Mouse (Mus musculus) intestine, embryonic 16.5 days (tissue): ENCODE data around the gene Col11a2. TPM values are rescaled to one million over a fixed set of nuclear protein-coding genes. Genes with fewer than 3 reads are reported as not detected.
"Not testable (repeated sequence)": the region's sequence is repeated elsewhere in the genome, so short reads cannot be mapped to it uniquely, and the experiment has no call there.

Experiments
- ATAC-seq: fragments of 200-750 bp; cut with Nextera tagmentation; 2 replicates; pipeline ENCODE4 v1.8.0; 2017; ENCODE audit warnings: moderate TSS enrichment, moderate library complexity
- H3K27ac ChIP-seq: fragments of 300-500 bp; sonication (generic); 2 replicates; pipeline ENCODE4 v1.5.1; 2014; ENCODE audit warnings: mild to moderate bottlenecking, low read length
- H3K27me3 ChIP-seq: fragments of 300-500 bp; sonication (generic); replicated peaks from 2 replicates; pipeline ENCODE4 v1.6.1; 2014; ENCODE audit warnings: low read length, control low read depth, mixed read lengths; ENCODE audit not compliant: control insufficient read depth, insufficient read depth
- H3K36me3 ChIP-seq: fragments of 300-500 bp; sonication (generic); 2 replicates; pipeline ENCODE4 v1.6.1; 2014; ENCODE audit warnings: low read length, control low read depth; ENCODE audit not compliant: control insufficient read depth, insufficient read depth
- H3K4me1 ChIP-seq: fragments of 300-500 bp; sonication (generic); 2 replicates; pipeline ENCODE4 v1.6.1; 2014; ENCODE audit warnings: low read length, control low read depth, mixed read lengths; ENCODE audit not compliant: control insufficient read depth, insufficient read depth
- H3K4me2 ChIP-seq: fragments of 300-500 bp; sonication (generic); 2 replicates; pipeline ENCODE4 v1.6.1; 2014; ENCODE audit warnings: low read depth, low read length, control low read depth
- H3K4me3 ChIP-seq: fragments of 300-500 bp; sonication (generic); 2 replicates; pipeline ENCODE4 v1.5.1; 2014; ENCODE audit warnings: mild to moderate bottlenecking, low read length
- H3K9ac ChIP-seq: fragments of 300-500 bp; sonication (generic); 2 replicates; pipeline ENCODE4 v1.6.1; 2014; ENCODE audit warnings: low read depth, low read length
- H3K9me3 ChIP-seq: fragments of 300-500 bp; sonication (generic); 2 replicates; pipeline ENCODE4 v1.6.1; 2016; ENCODE audit warnings: low read length, control low read depth; ENCODE audit not compliant: control insufficient read depth
- WGBS: fragments of 180-500 bp; shearing (Covaris S2); extraction: QIAGEN DNeasy Blood & Tissue Kit; methylation state at CpG from one replicate; pipeline ENCODE4 v1.1.7; 2014; 5-methylcytosine and 5-hydroxymethylcytosine counted together
- polyA plus RNA-seq: library from polyadenylated mRNA; unstranded; fragments of >200 nt; fragmentation: Nextera tagmentation; extraction: Ambion mirVana; gene quantifications from 2 replicates; pipeline ENCODE4 v1.2.1, GENCODE M21; 2015

Gene Col11a2
- polyA plus RNA-seq, 1 experiment from 2014 or later, result 0.20 TPM

DNA sequence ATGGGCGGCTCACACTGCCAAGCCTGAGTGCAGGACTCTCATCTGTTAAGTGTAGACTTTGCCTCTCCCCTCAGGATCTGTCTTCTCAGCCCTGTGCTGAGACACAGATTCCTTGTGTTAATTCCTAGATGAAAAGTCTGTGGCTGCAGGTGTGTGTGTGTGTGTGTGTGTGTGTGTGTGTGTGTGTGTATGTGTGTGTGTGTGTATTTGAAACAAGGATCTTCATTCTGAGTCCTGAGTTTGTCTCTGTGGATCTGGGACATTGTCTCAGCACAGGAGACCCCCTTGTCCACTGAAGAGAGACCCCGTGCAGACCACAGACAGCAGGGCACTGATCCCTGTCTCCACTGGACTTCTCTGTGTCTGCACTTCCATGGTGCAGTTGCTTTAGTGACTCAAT is 38.4 kb upstream of the Col11a2 start:
- H3K36me3 ChIP-seq, H3K4me3 ChIP-seq, H3K27me3 ChIP-seq, H3K4me1 ChIP-seq, H3K27ac ChIP-seq, ATAC-seq, H3K9me3 ChIP-seq: not testable (repeated sequence)
- 49% methylated on average over 2 of the region's 2 CpGs for whole genome bisulfite sequencing
- Histone ChIP-seq H3K9ac (0 out of 2 replicates have a peak overlapping the region, but pooled peaks have one; percentile 55), H3K4me2 (peak overlapping the region; percentile 94; the same call in 1 of the 2 replicates)

DNA sequence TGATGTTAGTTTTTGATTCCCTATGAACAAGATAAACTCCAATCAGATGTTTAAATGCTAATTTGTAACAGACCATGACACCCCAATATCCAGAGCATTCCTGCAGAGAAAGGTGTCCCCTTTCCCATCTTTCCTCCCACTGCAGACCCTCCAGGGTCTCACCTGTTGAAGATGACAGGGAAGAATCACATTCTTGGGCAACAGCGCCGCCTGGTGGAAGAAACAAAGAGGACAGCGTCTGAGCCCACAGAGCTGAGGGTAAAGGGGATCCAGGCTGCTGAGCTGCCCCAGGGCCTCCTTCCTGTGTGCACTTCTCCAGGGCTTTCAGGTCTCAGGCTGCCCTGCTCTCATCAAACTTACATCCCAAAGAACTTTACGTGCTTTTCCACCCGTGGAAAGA is 35.8 kb upstream of the Col11a2 start:
- Histone ChIP-seq H3K4me3 (no peak overlapping the region), H3K27me3 (0 out of 2 replicates have a peak, but pooled peaks cover 3% of the 10 kb centered on the region), H3K27ac (no peak overlapping the region), H3K9ac (no peak overlapping the region), H3K4me2 (no peak overlapping the region), H3K36me3 (no peaks in the 10 kb centered on the region), H3K9me3 (no peaks in the 10 kb centered on the region), H3K4me1 (no peaks in the 10 kb centered on the region)
- WGBS, result 5% methylated on average over 5 of the region's 5 CpGs
- no peak for ATAC-seq

DNA sequence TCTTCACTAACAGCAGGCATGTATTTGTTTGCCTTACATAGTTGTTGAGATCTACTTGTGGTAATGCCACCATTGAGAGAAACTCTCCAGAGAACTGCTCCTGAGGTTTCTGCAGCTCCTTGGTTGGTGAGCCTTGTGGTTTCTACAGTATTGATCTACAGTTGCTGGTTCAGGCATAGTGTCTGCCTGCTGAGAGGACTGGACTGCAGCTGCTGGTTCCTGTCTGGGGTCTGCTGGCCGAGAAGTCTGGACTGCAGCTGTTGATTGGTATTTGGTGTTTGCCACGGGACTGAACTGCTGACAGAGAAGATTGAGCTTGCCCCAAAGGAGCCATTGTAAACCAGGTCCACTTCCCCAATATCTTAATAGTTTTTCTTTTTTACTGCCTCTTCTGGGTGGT is 32.7 kb upstream of the Col11a2 start:
- H3K9me3 ChIP-seq, result no peaks in the 10 kb centered on the region
- no peaks in the 10 kb centered on the region for H3K4me1 ChIP-seq
- ATAC-seq, result no peak
- no peak overlapping the region for H3K4me2 ChIP-seq
- no peaks in the 10 kb centered on the region for H3K36me3 ChIP-seq
- H3K4me3 ChIP-seq, result no peak overlapping the region
- H3K27me3 ChIP-seq, result no peaks in the 10 kb centered on the region
- no peak overlapping the region for H3K27ac ChIP-seq
- H3K9ac ChIP-seq, result no peak overlapping the region
- 50% methylated on average over 2 of the region's 2 CpGs for WGBS

DNA sequence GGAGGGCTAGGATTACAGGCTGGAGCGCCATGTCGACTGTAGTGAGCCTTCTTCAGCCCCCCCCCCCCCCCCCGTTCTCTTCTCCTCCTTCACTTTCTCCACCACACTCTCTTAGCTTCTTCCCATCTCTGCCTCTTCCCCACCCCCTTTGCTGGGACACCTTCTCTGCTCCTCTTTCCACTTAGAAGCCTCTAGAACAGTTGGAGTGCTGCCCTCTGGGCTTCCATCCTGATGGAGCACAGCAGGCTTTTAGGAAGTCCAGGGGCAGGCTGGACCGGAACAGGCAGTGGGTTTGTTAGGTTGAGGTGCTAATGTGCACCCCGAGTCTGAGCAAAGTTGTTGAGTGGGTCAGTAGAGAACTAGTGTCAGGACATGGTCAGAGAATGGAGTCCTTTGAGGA is 29.1 kb upstream of the Col11a2 start:
- Histone ChIP-seq H3K4me2 (no peak overlapping the region), H3K27me3 (no peaks in the 10 kb centered on the region), H3K36me3 (no peaks in the 10 kb centered on the region), H3K27ac (no peak overlapping the region), H3K4me3 (no peak overlapping the region), H3K9me3 (no peaks in the 10 kb centered on the region), H3K4me1 (no peaks in the 10 kb centered on the region), H3K9ac (no peak overlapping the region)
- WGBS, result 77% methylated on average over 5 of the region's 5 CpGs
- no peak for ATAC-seq

DNA sequence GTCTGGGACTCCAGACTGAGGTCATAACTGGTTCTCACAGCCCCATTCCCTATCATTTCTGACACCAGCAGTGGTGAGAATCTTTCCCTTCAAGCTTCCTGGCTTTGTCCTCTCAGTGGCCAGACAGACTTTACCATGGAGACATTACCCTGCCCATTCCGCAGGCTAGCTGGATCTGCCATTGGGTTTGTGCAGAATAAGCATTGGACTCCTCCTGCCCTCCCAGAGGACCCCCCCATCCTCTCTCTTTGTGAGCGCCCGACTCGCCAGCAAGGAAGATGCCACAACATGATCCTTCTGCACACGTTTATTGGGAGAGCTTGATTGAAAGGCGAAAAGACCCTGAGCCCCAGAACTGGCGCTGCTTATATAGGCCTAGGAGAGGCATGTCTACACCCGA is 25.8 kb upstream of the Col11a2 start:
- no peak overlapping the region for H3K27ac ChIP-seq
- 93% methylated on average over 8 of the region's 8 CpGs for WGBS
- H3K9ac ChIP-seq, result no peak overlapping the region
- no peak overlapping the region for H3K4me2 ChIP-seq
- ATAC-seq, result no peak
- H3K27me3 ChIP-seq, result no peaks in the 10 kb centered on the region
- H3K4me3 ChIP-seq, result no peak overlapping the region
- H3K36me3 ChIP-seq, result no peaks in the 10 kb centered on the region
- H3K9me3 ChIP-seq, result no peaks in the 10 kb centered on the region
- H3K4me1 ChIP-seq, result no peaks in the 10 kb centered on the region

DNA sequence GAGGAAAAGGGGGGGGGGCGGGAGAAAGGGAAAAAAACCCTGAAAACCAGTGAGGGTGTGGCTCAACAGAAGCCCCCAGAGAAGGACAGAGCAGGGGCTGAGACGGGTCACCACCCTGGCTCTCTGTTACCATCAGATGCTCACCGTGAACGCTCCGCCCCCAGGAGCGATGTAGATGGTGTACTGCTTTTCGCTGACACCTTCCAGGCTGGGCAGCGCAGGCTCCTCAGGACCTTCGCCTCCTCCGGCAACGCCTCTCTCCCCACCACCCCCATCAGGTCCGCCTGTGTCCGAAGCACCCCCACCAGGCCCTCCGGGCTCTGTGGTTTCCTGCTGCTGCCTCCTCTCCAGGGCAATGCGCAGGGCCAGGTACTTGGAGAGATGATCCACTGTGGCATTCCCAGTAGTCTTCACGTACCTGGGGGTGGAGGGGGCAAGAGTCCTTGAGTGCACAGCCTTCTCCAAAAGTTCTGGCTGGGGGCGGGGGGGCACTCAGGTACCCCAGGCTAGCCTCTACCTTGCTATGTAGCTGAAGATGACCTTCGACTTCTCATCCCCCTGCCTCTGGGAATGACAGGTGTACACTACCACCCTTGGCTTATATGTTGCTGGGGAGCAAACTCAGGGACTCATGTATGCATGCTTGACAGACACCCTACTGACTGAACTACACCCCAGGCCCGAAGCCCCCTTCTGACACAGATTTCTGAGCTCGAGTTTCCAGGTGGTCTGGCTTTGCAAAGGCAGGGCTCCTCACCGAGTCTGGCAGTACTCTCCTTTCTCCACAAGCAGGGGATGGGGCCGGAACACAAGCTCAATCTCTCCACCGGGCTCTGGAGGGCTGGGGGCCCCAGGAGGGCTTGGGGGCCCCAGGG is 17.5 kb upstream of the Col11a2 start:
- WGBS, result 94% methylated on average over 22 of the region's 23 CpGs
- H3K4me2 ChIP-seq, result no peak overlapping the region
- 0 out of 2 replicates have a peak, but pooled peaks cover 7% of the 10 kb centered on the region for H3K9me3 ChIP-seq
- no peak for ATAC-seq
- no peak overlapping the region for H3K4me3 ChIP-seq
- H3K27ac ChIP-seq, result no peak overlapping the region
- H3K27me3 ChIP-seq, result no peaks in the 10 kb centered on the region
- peaks cover 18% of the 10 kb centered on the region for H3K36me3 ChIP-seq
- H3K4me1 ChIP-seq, result peaks cover 16% of the 10 kb centered on the region
- H3K9ac ChIP-seq, result no peak overlapping the region

DNA sequence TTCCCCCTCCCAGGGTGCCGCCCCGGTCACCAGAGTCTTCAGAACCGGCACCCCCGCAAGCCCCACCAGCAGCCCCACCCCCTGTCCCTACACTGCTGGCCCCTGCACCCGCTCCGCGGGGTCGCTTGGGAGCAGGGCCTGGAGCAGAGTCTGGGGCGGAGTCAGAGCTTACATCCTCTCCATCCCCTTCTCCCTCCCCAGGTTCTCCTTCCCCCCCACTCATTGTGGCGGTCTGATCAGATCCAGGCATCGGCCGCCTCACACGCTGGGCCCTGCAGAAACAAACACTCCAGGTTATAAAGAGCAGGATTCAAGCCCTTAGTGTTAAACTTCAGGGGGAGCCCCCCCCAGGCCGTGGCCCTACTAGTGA is 16.8 kb upstream of the Col11a2 start:
- Histone ChIP-seq H3K9ac (no peak overlapping the region), H3K9me3 (0 out of 2 replicates have a peak, but pooled peaks cover 7% of the 10 kb centered on the region), H3K4me1 (peaks cover 22% of the 10 kb centered on the region), H3K4me3 (no peak overlapping the region), H3K36me3 (peaks cover 18% of the 10 kb centered on the region), H3K4me2 (no peak overlapping the region), H3K27me3 (no peaks in the 10 kb centered on the region), H3K27ac (no peak overlapping the region)
- no peak for ATAC-seq
- 90% methylated on average over 14 of the region's 14 CpGs for WGBS

DNA sequence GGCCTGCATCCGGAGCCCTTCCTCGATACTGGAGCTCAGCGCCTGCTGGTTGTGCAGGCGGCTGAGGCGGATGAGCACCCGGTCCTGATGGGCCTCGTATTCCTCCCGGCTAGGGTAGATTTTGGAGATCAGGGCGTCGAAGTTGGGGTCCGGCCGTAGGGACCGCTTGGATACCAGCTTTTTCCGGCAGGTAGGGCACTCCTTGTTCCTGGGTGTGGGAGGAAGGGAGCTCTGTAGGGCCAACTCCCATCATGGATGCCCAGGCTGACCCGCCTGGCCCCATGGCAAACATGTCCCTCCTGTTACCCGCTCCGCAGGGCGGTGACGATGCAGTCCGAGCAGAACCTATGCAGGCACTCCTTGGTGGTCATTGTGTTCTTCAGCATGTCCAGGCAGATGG is 16.2 kb upstream of the Col11a2 start:
- H3K36me3 ChIP-seq, result peaks cover 18% of the 10 kb centered on the region
- ATAC-seq, result no peak
- peaks cover 23% of the 10 kb centered on the region for H3K4me1 ChIP-seq
- H3K4me3 ChIP-seq, result no peak overlapping the region; the same call in 1 of the 2 replicates
- no peak overlapping the region for H3K4me2 ChIP-seq
- no peaks in the 10 kb centered on the region for H3K27me3 ChIP-seq
- H3K9me3 ChIP-seq, result 0 out of 2 replicates have a peak, but pooled peaks cover 7% of the 10 kb centered on the region
- H3K27ac ChIP-seq, result no peak overlapping the region
- no peak overlapping the region for H3K9ac ChIP-seq
- WGBS, result 97% methylated on average over 20 of the region's 20 CpGs

DNA sequence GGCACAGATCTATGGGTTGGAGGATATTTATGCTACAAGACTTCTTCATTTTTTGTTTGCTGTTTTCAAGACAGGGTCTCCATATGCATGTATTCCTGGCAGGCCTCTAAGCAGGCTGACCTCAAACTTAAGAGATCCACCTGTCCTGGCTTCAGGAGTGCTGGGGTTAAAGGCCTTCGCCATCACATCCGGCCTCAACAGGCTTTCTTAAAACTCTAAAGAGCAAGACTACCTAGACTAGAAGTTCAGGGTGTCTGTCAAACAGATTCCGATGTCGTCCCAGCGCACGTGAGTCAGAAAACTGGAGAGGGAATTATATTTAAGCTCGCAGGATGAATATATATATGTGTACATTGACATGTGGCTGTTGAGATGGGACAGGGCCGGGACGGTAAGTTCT is 15.6 kb upstream of the Col11a2 start:
- Histone ChIP-seq H3K36me3 (peaks cover 23% of the 10 kb centered on the region), H3K27ac (no peak overlapping the region), H3K9ac (peak overlapping the region; percentile 93; the same call in 1 of the 2 replicates), H3K9me3 (0 out of 2 replicates have a peak, but pooled peaks cover 7% of the 10 kb centered on the region), H3K27me3 (no peaks in the 10 kb centered on the region), H3K4me1 (peaks cover 29% of the 10 kb centered on the region), H3K4me3 (peak overlapping the region; percentile 90), H3K4me2 (peak overlapping the region; percentile 94)
- ATAC-seq, result no peak
- 61% methylated on average over 9 of the region's 9 CpGs for WGBS
